Mouse (Mus musculus) thymus, postnatal 14 days (tissue): Measurements from ENCODE around the gene Alg6.

Experiments
- DNase-seq: peaks from one replicate; pipeline ENCODE4 v3.0.0; 2021

The Alg6 gene

DNA sequence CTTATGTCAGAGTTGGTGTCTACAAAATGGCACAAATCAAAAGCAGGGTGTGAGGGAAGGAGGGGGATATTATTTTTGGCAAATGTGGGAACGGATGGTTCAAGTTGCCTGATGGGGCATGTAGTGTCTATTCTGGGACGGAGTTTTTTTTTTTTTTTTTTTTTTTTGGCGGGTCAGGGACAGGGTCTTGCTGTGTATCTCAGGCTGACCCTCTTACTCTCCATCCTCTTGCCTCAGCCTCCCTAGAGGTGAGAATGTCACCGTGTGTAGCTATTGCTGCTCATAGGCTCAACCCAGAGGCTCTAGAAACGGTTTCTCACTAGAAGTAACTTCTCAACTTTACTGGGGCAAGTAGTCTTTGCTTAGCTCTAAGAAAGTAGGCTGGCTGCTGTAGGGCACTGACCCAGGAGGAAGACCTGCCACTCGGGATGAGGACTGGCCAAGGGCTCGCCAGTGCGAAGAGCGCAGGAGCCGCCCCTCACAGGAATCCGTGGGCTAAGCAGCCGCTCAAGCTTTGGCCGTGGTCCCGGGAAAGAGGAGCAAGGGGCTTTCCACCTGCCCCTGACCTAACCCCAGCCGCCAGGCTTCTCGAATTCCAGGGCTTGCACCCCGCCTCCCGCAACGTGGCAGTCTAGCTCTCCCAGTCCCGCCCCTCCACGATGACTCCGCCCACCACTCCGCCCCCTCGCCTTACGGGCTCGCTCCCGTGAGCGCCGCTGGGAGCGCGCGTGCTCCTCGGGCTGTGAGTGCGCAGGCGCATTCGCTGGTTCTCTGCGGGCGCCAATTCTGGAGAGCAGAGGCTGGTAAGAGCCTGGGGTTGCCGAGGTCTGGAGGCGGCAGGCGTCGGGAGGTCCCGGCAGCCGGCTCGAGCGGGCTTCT lies at the start of gene Alg6:
Gene Alg6, plus strand, starts transcription at position 761 of the 879 bp plus-strand sequence.
- peak; percentile 96 for DNase-seq

DNA sequence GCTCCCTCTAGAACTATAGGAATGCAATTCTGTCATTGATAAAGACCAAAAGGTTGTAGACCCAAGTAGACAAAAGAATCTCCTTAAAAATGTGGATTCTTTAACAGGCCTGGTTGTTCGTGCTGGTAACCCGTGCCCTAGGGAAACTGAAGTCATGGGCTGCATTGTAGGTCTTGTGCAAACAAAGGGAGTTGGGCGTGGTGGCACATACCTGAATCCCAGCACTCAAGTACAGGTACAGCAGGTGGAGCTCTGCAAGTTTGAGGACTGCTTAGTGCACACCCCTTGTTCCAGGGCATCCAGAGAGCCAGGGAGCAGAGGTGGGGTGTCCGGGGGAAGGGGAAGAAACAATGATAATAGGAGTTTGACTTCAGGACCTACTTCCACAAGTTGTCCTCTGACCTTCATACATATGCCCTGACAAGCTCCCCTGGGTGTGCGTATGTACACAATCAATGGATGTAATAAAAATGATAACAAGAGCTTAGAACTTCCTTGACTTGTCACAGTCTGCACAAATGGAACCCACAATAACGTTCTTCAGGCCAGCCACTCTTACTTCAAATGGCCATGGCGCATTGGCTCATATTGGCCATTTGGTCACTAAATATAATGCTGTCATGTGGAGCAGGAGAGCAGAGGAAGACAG lies 45.1 kb upstream of the Alg6 start:
- no peak for DNase-seq

DNA sequence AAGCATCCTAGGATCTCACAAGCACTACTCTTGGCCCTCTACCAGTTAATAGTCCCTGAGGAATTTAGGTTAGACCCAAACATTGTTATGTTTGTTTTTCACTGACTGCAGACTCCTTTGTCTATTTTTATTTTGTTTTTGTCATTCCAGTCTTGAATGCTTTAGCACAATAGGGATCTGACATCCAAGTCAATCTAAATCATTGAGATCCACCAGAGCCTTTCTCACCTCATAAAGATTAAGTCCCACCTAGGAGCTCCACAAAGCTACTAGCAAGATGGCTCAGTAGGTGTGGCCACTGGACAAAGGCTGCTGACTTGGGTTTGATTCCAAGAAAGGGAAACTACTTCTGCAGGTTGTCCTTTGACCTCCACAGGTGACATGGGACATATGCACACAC lies 40.3 kb upstream of the Alg6 start:
- no peak for DNase-seq

DNA sequence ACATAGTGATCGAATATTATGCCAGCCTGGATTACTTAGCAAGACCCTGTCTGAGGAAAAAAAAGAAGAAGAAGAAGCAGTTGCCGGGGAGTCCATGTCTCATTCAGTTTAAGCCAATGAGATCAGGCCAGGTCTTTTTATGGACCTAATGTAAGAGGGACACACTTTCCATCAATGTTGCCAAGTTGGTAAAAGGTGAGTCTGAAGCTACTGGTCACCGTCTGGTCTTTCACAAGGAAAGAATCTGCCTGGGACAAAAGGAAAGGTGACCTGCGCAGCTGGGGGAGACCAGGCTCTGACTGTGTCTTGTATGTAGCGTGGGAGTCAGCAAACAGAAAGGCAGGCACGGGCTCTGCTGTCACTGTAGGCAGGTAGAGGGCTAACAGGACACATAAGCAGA lies 31.5 kb upstream of the Alg6 start:
- no peak for DNase-seq

DNA sequence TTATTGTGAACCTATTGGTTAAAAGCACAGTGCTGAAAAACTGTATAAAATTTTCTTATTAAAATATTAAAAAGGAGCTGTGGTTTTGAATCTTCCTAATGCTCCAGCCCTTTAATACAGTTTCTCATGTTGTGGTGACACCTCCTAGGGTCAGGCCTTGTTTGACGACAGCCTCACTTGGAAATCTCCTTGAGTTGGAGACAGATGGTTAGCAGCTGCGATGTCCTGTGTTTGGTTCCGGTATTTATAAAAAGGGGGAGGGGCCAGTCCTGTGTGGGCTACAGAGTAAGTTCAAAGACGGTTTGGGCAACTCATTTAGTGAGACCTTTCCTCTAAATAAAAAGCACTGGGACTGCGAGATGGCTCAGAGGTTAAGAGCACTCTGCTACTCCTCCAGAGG lies 29.2 kb upstream of the Alg6 start:
- DNase-seq: no peak

DNA sequence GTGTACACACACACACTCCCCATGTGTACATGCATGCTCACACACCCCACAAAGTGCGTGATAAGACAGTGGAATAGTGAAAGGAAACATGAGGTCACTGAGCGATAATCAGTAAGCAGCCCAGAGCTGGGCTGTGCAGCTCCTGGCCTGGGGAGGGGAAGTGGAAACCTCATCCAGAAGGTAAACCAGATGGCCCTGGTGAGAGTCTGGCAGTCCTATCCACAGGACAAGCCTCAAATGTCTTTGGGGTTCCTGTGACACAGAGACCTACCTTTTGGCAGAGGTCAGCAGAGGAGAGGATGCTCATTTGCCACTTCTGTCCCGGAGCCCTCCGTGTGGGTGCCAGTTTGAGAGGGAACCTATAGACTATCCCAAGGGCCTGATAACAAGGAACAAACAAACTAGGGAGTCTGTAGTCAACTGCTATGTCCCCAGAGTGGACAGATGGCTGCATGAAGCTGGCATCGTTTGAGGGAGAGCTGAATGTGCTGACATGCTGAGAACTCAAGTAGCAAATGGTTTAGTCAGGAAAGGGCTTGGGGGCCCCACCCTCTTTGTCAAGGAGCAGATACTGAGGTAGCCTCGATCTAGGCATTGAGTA lies 2.8 kb upstream of the Alg6 start:
- DNase-seq: no peak

DNA sequence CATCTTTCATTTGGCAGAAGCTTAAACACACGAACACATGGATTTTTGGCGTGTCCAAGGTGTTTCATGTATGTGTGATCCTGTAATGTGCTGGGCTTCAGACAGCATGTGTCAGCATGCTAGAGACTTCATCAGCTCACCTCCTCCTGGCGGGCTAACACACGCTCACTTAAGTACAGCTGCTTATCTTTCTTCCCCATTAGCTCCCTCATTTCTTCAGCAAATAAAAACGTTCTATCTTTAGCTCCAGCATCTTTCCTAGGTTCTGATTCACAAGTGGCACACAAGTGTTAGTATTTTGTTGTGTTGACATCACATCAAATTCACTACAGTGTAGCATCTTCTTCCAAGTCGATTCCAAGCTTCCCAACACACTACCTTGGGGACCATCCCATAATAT lies 1.5 kb upstream of the Alg6 start:
- DNase-seq: no peak

DNA sequence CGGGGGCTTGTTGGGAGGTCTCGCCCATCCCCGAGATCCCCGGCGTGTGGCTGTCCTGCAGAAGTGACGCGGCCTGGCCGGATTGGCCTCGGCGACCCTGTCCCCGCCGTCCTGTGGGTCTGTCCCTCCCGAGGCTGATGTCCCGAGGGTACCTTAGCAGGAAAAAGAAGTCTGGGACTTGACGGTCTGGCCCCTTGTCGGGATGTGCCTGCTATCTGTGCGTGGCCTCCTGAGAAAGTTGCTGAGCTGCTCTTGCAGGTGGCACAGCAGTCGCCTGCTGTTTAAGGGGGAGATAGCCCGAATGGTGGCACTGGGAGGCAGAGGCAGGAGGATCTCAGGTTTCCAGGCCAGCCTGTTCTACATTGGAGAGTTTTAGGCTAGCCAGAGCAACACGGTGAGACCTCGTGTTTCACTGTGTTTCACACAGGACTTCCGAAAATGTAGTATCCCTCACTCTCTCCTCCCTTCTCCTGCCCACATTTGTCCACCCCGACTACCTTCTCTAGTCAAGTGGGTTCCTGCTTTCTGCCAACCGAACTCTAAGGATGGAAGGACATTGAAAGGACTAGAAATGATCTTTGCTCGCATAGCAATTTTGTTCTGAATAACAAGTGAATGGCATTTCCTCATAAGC lies 436 bp downstream of the Alg6 start:
- no peak for DNase-seq

DNA sequence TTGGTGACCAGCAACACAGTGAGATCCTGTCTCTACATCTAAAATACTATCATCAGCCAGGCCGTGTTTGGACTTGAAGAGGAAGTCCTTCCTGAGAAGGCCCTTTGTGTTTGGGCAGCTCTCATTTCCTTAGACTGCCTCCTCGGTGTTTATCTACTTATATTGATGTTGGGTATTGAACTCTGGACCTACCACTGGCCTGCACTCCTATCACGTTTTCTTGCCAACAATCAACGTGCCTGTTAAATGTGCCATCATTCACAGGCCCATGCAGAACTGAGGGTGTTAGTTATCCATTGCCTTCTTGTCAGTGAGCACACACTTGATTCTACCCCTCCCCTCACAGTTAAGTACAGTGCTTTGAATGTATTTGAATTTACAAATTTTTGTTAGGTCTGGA lies 2.4 kb downstream of the Alg6 start:
- no peak for DNase-seq

DNA sequence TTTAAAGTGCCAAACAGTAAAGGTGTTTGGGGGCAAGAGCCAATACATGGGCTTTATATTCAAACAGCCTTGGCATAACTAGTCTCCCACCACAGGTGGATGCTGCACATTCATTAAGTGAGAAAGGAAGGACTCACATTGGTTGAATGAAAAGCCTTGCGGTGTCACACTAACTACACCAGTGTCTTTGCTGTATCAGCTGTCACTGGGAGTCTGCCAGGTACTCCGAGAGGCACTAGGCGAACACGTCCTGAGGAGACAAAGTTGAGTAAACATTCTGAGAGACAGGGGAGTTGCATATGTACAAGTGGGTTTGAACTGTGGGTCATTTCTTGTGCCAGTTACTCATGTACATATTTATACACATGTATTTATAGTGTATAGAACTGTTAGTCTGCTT lies 8.9 kb downstream of the Alg6 start:
- DNase-seq: no peak

DNA sequence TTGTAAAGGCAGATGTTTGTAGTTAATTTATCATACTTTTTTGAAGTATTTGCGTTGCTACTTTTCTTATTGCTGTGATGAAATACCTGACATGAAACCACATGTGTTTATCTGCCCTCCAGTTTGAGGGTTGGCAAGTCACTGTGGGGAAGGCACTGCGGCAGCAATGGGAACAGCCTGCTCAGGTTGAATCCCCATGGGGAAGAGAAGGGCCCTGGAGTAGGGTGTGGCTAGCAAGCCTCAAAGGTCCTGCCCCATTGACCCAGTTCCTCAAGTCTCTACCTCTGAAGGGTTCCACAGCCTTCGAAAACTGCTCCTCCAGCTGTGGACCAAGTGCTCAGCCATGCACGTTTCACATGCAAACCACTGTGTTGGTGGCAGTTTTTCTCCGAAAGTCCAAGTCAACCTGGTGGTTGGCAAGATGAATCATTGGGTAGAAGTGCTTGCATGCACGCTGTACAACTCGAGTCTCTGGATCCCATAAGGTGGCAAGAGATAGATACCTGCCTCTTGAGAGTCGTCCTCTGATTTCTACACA lies 10.5 kb downstream of the Alg6 start:
- no peak for DNase-seq

DNA sequence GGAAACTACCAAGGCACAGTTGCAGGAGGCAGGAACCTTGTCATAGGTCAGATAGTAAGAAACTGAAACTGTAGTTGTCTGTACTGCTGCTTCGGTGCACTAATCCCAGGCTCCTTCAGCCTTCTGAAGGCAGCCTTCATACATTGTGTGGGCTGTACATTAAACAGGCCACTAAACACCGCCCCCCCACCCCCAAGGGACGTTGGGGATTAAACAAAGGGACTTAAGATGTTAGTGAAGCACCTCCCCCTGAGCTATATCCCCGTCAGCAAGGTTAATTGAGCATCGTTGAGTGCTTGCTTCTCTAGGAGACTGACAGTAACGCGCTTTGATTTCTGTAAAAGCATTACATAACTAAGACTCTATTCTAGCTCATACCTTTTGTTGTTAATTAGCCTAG lies 24.4 kb downstream of the Alg6 start:
- no peak for DNase-seq

DNA sequence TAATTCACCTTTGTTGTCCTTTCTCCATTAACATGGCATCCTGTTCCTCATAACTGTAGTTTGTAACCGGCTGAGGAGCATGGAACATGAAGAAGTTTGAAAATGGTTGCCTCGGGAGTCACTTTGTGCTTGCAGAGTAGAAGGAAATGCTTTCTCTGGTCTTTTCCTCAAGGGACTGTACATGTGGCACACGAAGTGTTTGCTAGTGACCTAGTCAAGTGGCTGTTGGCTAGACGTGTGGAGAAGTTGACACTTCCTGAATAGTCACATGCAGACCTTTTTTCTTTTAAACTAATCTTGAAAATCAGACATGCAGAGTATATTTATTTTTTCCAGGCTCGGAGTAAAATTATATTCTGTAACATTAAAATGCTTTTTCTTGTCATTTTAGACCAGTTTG lies 37.0 kb downstream of the Alg6 start:
- no peak for DNase-seq

DNA sequence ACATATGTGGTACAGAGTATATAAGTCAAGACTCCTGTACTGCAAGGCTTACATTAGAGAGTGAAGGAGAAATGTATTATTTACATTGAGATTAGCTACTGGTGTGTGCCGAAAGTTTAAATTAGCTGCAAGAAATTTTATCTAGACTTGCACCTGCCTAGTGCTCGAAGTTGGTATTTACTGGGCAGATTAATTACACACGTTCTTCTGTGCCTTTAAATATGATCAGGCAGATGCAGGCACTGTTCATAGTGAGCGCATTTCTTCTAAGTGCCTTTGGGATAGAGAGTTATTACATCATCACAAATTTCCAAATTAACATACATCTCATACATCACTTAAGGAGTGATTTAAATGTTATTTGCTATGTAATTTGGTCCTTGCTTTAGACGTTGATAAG lies 50.8 kb downstream of the Alg6 start:
- no peak for DNase-seq

DNA sequence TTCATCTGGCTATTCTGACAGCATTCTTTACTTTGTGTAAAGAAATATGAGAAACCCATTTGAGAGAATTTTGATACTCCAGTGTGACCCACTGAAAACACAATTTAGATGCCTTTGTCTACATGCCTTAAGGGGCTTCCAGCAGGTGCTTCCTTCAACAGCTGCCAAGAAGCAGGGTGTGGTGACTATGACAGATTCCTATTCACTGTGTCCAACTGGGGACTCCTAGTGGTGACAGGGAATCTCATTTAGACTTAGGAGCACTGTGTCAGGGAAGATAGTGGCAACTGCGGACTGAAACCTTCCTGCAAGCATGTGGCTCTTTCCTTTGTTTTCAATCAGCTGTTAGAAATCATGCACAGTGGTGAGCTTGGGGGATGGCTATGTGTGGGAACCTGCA lies 51.3 kb downstream of the Alg6 start:
- DNase-seq: no peak

DNA sequence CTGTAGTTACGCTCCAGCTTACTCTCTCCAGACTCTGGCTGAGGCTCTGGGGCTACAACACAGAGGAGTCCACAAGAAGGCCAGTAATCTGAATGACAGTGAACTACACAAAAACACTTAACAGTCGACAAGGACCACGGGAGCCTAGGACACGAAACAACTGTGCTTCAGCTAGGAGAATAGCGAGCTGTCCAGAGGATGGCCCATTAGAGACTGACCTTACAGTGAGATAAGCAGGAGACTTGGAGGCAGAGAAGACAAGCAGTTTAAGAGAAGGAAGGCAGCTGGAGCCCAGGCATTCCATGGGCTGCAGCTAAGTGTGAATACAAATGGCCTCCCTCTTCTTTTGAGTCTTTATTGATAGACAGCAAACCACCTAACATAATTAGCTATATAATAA lies 55.1 kb downstream of the Alg6 start:
- DNase-seq: no peak

DNA sequence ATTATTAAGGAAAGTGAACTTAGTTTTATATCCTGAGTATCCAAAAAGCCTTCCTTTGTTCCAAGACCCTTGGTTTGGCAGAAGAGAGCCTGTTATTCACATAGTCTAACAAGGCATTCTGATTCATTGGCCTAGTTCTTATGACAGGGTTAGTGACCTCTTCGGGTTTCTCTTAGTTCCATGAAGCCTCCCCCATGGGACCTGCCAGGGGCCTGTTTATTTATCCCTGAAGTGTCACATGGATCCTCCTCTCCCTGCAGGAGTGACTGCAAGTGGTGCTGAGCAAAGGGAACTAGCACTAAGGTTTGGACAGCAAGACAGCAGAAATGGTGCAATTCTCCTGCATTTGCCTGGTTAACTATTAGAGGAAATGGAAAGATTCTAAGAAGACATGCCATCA lies 57.6 kb downstream of the Alg6 start:
- DNase-seq: no peak

DNA sequence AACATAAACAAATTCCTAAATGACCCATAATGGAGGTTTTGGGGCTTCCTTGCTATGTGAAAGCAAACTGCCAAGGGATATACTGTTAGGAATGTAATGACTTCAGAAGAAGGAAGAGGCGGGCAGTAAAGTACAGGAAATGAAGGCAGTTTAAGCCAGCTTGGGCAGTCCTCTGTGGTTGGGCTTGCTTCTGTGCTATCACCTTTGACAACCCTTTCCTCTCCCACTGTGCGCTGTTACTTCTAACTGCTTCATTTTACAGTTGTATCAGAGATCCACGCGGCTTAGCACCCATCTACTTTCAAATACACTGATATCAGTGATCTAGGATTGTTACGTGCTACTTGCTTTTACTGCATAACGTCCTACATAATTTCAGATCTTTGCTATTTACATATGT lies 76.9 kb downstream of the Alg6 start:
- DNase-seq: no peak
